Mouse (Mus musculus): ENCODE measurements around the gene Ptprn2. TPM values are rescaled to one million over a fixed set of nuclear protein-coding genes. Genes with fewer than 3 reads are reported as not detected.

Ptprn2 gene
- polyA plus RNA-seq, 1 experiment: 1.2 TPM

GRCm38 (mm10) chr12:116637498-116637897, 152.0 kb downstream of the Ptprn2 start:
- no peak for DNase-seq
- no peaks in the 10 kb centered on the region for H3K27me3 ChIP-seq (ENCODE audit: control insufficient read depth, insufficient read depth, low read length)
- no peaks in the 10 kb centered on the region for H3K36me3 ChIP-seq (ENCODE audit: control insufficient read depth, insufficient read depth, low read length)
- WGBS: 42% methylated on average over 2 of the region's 2 CpGs
- TF ChIP-seq CTCF (IDR thresholded peaks at IDR 0.05; ENCODE audit: borderline replicate concordance, control insufficient read depth, extremely low read depth, insufficient read depth, low read length, poor library complexity) (no peak), POLR2A (IDR thresholded peaks at IDR 0.05; ENCODE audit: control insufficient read depth, extremely low read depth, insufficient read depth, low read length, poor library complexity) (no peak)
- no peak overlapping the region for H3K4me3 ChIP-seq (ENCODE audit: control insufficient read depth, insufficient read depth, low read length)
- H3K4me1 ChIP-seq (replicated peaks; ENCODE audit: control insufficient read depth, insufficient read depth, low read length): no peaks in the 10 kb centered on the region
- H3K27ac ChIP-seq (ENCODE audit: control insufficient read depth, insufficient read depth, low read length): no peak overlapping the region

GRCm38 (mm10) chr12:116640871-116641270, 155.4 kb downstream of the Ptprn2 start:
- 6% methylated on average over 4 of the region's 4 CpGs for WGBS
- DNase-seq: no peak
- Histone ChIP-seq H3K4me1 (replicated peaks; ENCODE audit: control insufficient read depth, insufficient read depth, low read length) (no peaks in the 10 kb centered on the region), H3K4me3 (ENCODE audit: control insufficient read depth, insufficient read depth, low read length) (no peak overlapping the region), H3K27ac (ENCODE audit: control insufficient read depth, insufficient read depth, low read length) (no peak overlapping the region), H3K36me3 (ENCODE audit: control insufficient read depth, insufficient read depth, low read length) (no peaks in the 10 kb centered on the region), H3K27me3 (ENCODE audit: control insufficient read depth, insufficient read depth, low read length) (no peaks in the 10 kb centered on the region)
- TF ChIP-seq CTCF (IDR thresholded peaks at IDR 0.05; ENCODE audit: borderline replicate concordance, control insufficient read depth, extremely low read depth, insufficient read depth, low read length, poor library complexity): no peak
- no peak for TF ChIP-seq POLR2A (IDR thresholded peaks at IDR 0.05; ENCODE audit: control insufficient read depth, extremely low read depth, insufficient read depth, low read length, poor library complexity)

GRCm38 (mm10) chr12:116641339-116642190, 156.0 kb downstream of the Ptprn2 start:
- no peaks in the 10 kb centered on the region for H3K27me3 ChIP-seq (ENCODE audit: control insufficient read depth, insufficient read depth, low read length)
- no peaks in the 10 kb centered on the region for H3K36me3 ChIP-seq (ENCODE audit: control insufficient read depth, insufficient read depth, low read length)
- no peak overlapping the region for H3K27ac ChIP-seq (ENCODE audit: control insufficient read depth, insufficient read depth, low read length)
- no peak for DNase-seq
- WGBS: 38% methylated on average over 14 of the region's 14 CpGs
- no peaks in the 10 kb centered on the region for H3K4me1 ChIP-seq (replicated peaks; ENCODE audit: control insufficient read depth, insufficient read depth, low read length)
- H3K4me3 ChIP-seq (ENCODE audit: control insufficient read depth, insufficient read depth, low read length): no peak overlapping the region
- TF ChIP-seq POLR2A (IDR thresholded peaks at IDR 0.05; ENCODE audit: control insufficient read depth, extremely low read depth, insufficient read depth, low read length, poor library complexity): no peak
- no peak for TF ChIP-seq CTCF (IDR thresholded peaks at IDR 0.05; ENCODE audit: borderline replicate concordance, control insufficient read depth, extremely low read depth, insufficient read depth, low read length, poor library complexity)

GRCm38 (mm10) chr12:116642191-116642549, 156.7 kb downstream of the Ptprn2 start:
- no peaks in the 10 kb centered on the region for H3K4me1 ChIP-seq (replicated peaks; ENCODE audit: control insufficient read depth, insufficient read depth, low read length)
- H3K36me3 ChIP-seq (ENCODE audit: control insufficient read depth, insufficient read depth, low read length): no peaks in the 10 kb centered on the region
- WGBS: 79% methylated on average over 4 of the region's 4 CpGs
- DNase-seq: no peak
- H3K4me3 ChIP-seq (ENCODE audit: control insufficient read depth, insufficient read depth, low read length): no peak overlapping the region
- no peaks in the 10 kb centered on the region for H3K27me3 ChIP-seq (ENCODE audit: control insufficient read depth, insufficient read depth, low read length)
- no peak overlapping the region for H3K27ac ChIP-seq (ENCODE audit: control insufficient read depth, insufficient read depth, low read length)
- no peak for TF ChIP-seq CTCF (IDR thresholded peaks at IDR 0.05; ENCODE audit: borderline replicate concordance, control insufficient read depth, extremely low read depth, insufficient read depth, low read length, poor library complexity)

- Histone ChIP-seq H3K4me1 (replicated peaks; ENCODE audit: control insufficient read depth, insufficient read depth, low read length) (no peaks in the 10 kb centered on the region), H3K36me3 (ENCODE audit: control insufficient read depth, insufficient read depth, low read length) (no peaks in the 10 kb centered on the region), H3K27me3 (ENCODE audit: control insufficient read depth, insufficient read depth, low read length) (no peaks in the 10 kb centered on the region), H3K27ac (ENCODE audit: control insufficient read depth, insufficient read depth, low read length) (no peak overlapping the region), H3K4me3 (ENCODE audit: control insufficient read depth, insufficient read depth, low read length) (no peak overlapping the region)
- no peak for DNase-seq
- TF ChIP-seq POLR2A (IDR thresholded peaks at IDR 0.05; ENCODE audit: control insufficient read depth, extremely low read depth, insufficient read depth, low read length, poor library complexity): no peak
- no peak for TF ChIP-seq CTCF (IDR thresholded peaks at IDR 0.05; ENCODE audit: borderline replicate concordance, control insufficient read depth, extremely low read depth, insufficient read depth, low read length, poor library complexity)
These were observed 161.3 kb downstream of the Ptprn2 start for GRCm38 (mm10) chr12:116646771-116647170.

- Histone ChIP-seq H3K36me3 (ENCODE audit: control insufficient read depth, insufficient read depth, low read length) (no peaks in the 10 kb centered on the region), H3K4me3 (ENCODE audit: control insufficient read depth, insufficient read depth, low read length) (no peak overlapping the region), H3K27ac (ENCODE audit: control insufficient read depth, insufficient read depth, low read length) (no peak overlapping the region), H3K27me3 (ENCODE audit: control insufficient read depth, insufficient read depth, low read length) (no peaks in the 10 kb centered on the region), H3K4me1 (replicated peaks; ENCODE audit: control insufficient read depth, insufficient read depth, low read length) (no peaks in the 10 kb centered on the region)
- DNase-seq: peak; percentile 39
- no peak for TF ChIP-seq CTCF (IDR thresholded peaks at IDR 0.05; ENCODE audit: borderline replicate concordance, control insufficient read depth, extremely low read depth, insufficient read depth, low read length, poor library complexity)
- TF ChIP-seq POLR2A (IDR thresholded peaks at IDR 0.05; ENCODE audit: control insufficient read depth, extremely low read depth, insufficient read depth, low read length, poor library complexity): no peak
- 79% methylated on average over 4 of the region's 4 CpGs for WGBS
These were observed 163.2 kb downstream of the Ptprn2 start for GRCm38 (mm10) chr12:116648584-116649206.
